Mouse (Mus musculus): ENCODE results near the gene Spout1. TPM values are rescaled to one million over a fixed set of nuclear protein-coding genes. Genes with fewer than 3 reads are reported as not detected.
"Not testable (repeated sequence)": the region's sequence is repeated elsewhere in the genome, so short reads cannot be mapped to it uniquely, and the experiment has no call there.

The Spout1 gene
- polyA plus RNA-seq, 1 experiment from 2014 or later: 46.0 TPM

GRCm38 (mm10) chr2:30131240-30131639, 47.0 kb downstream of the Spout1 start:
- not testable (repeated sequence) for DNase-seq (ENCODE audit: low spot score)

- DNase-seq (ENCODE audit: low spot score): no peak
Observed at GRCm38 (mm10) chr2:30130156-30130555, 48.1 kb downstream of the Spout1 start.

- DNase-seq (ENCODE audit: low spot score): peak; percentile 57
Observed at GRCm38 (mm10) chr2:30128789-30129188, 49.5 kb downstream of the Spout1 start.

- DNase-seq (ENCODE audit: low spot score): peak; percentile 92
Observed at GRCm38 (mm10) chr2:30124472-30125274, 53.6 kb downstream of the Spout1 start, which contains the start of gene Zer1. TSS of gene Zer1 (minus strand) at chr2:30124585.

GRCm38 (mm10) chr2:30123729-30124471, 54.4 kb downstream of the Spout1 start:
- DNase-seq (ENCODE audit: low spot score): no peak

Other genes with a start within 250 kb of the Spout1 start
- 47.6 and 55.3 TPM in 2 replicates for gene Gle1, start 243.0 kb downstream of the Spout1 start, polyA plus RNA-seq (2015; fragmentation: Nextera tagmentation; extraction: Ambion mirVana)
- gene Sptan1, start 212.9 kb downstream of the Spout1 start, polyA plus RNA-seq (2015; fragmentation: Nextera tagmentation; extraction: Ambion mirVana): 47.5 and 53.2 TPM in 2 replicates
- gene Wdr34, start 129.6 kb downstream of the Spout1 start, polyA plus RNA-seq (2015; fragmentation: Nextera tagmentation; extraction: Ambion mirVana): 13.6 and 15.4 TPM in 2 replicates
- gene Set, start 121.1 kb downstream of the Spout1 start, polyA plus RNA-seq (2015; fragmentation: Nextera tagmentation; extraction: Ambion mirVana): 418 and 429 TPM in 2 replicates
- gene Pkn3, start 100.8 kb downstream of the Spout1 start, polyA plus RNA-seq (2015; fragmentation: Nextera tagmentation; extraction: Ambion mirVana): 3.5 and 3.7 TPM in 2 replicates
- 28.8 and 29.5 TPM in 2 replicates for gene Zdhhc12, start 84.8 kb downstream of the Spout1 start, polyA plus RNA-seq (2015; fragmentation: Nextera tagmentation; extraction: Ambion mirVana)
- gene Zer1, start 53.9 kb downstream of the Spout1 start, polyA plus RNA-seq (2015; fragmentation: Nextera tagmentation; extraction: Ambion mirVana): 5.6 and 9.6 TPM in 2 replicates
- gene Tbc1d13, start 44.7 kb downstream of the Spout1 start, polyA plus RNA-seq (2015; fragmentation: Nextera tagmentation; extraction: Ambion mirVana): 4.9 and 5.7 TPM in 2 replicates
- gene Endog, start 7.0 kb downstream of the Spout1 start, polyA plus RNA-seq (2015; fragmentation: Nextera tagmentation; extraction: Ambion mirVana): 22.6 and 23.5 TPM in 2 replicates
- gene Kyat1, start 27.4 kb upstream of the Spout1 start, polyA plus RNA-seq (2015; fragmentation: Nextera tagmentation; extraction: Ambion mirVana): 14.5 and 15.5 TPM in 2 replicates
- gene Lrrc8a, start 59.3 kb upstream of the Spout1 start, polyA plus RNA-seq (2015; fragmentation: Nextera tagmentation; extraction: Ambion mirVana): 21.4 and 22.6 TPM in 2 replicates
- 0.04 and 0.08 TPM in 2 replicates for gene Gm28035, start 62.1 kb upstream of the Spout1 start, polyA plus RNA-seq (2015; fragmentation: Nextera tagmentation; extraction: Ambion mirVana)
- gene Phyhd1, start 87.7 kb upstream of the Spout1 start, polyA plus RNA-seq (2015; fragmentation: Nextera tagmentation; extraction: Ambion mirVana): 2.8 and 3.0 TPM in 2 replicates
- not detected in 2 replicates for gene Gm28038, start 102.6 kb upstream of the Spout1 start, polyA plus RNA-seq (2015; fragmentation: Nextera tagmentation; extraction: Ambion mirVana)
- gene Dolk, start 107.9 kb upstream of the Spout1 start, polyA plus RNA-seq (2015; fragmentation: Nextera tagmentation; extraction: Ambion mirVana): 15.8 and 18.6 TPM in 2 replicates
- gene Nup188, start 107.9 kb upstream of the Spout1 start, polyA plus RNA-seq (2015; fragmentation: Nextera tagmentation; extraction: Ambion mirVana): 21.3 and 22.3 TPM in 2 replicates
- gene Sh3glb2, start 180.9 kb upstream of the Spout1 start, polyA plus RNA-seq (2015; fragmentation: Nextera tagmentation; extraction: Ambion mirVana): 66.9 and 77.5 TPM in 2 replicates
- gene Miga2, start 185.8 kb upstream of the Spout1 start, polyA plus RNA-seq (2015; fragmentation: Nextera tagmentation; extraction: Ambion mirVana): 7.6 and 10.6 TPM in 2 replicates
- gene Dolpp1, start 213.8 kb upstream of the Spout1 start, polyA plus RNA-seq (2015; fragmentation: Nextera tagmentation; extraction: Ambion mirVana): 27.8 and 28.1 TPM in 2 replicates
- gene Crat, start 237.4 kb upstream of the Spout1 start, polyA plus RNA-seq (2015; fragmentation: Nextera tagmentation; extraction: Ambion mirVana): 7.9 and 10.2 TPM in 2 replicates
- 127 and 128 TPM in 2 replicates for gene Ptpa, start 237.6 kb upstream of the Spout1 start, polyA plus RNA-seq (2015; fragmentation: Nextera tagmentation; extraction: Ambion mirVana)

All from thymus, postnatal 0 days (tissue).